Mouse (Mus musculus) Patski (cell line): ENCODE measurements around the gene Cdk5. TPM values are rescaled to one million over a fixed set of nuclear protein-coding genes. Genes with fewer than 3 reads are reported as not detected.
A peak's percentile ranks its signal among the peaks of the same experiment; 100 is the strongest.

Experiments
- ATAC-seq: fragments of 100-300 bp; one replicate; pipeline ENCODE4 v1.8.0; 2021
- CTCF ChIA-PET: fragments of 350-600 bp; sonication (Branson Sonifier 250); formaldehyde crosslinking; loops from one replicate; lab custom pipeline; 2022; ENCODE audit warnings: inconsistent platforms; lab: Charles Lee
- POLR2A ChIA-PET: fragments of 350-600 bp; sonication (Branson Sonifier 250); formaldehyde crosslinking; loops from one replicate; lab custom pipeline; 2022; ENCODE audit warnings: antibody characterized with exemption, inconsistent platforms; lab: Charles Lee
- DNase-seq: peaks from one replicate; pipeline ENCODE4 v3.0.0-alpha.2; 2011; ENCODE audit warnings: low read depth, low spot score
- H3K27me3 ChIP-seq: fragments of 371-371 bp; one replicate; pipeline ENCODE4 v1.5.1; 2021
- CTCF ChIP-seq: fragments of 100-300 bp; IDR thresholded peaks from one replicate; pipeline ENCODE4 v1.5.1; 2021
- in situ Hi-C: fragments of 300-500 bp; cut with MboI; formaldehyde crosslinking; loops from 3 replicates; pipeline ENCODE4 v1.11.1; 2018; ENCODE audit warnings: low pct_unique_long_range_greater_than_20kb, mixed read lengths
- polyA plus RNA-seq: library from polyadenylated mRNA; unstranded; gene quantifications from one replicate; pipeline ENCODE4 v1.2.3, GENCODE M21; 2021

The Cdk5 gene
- polyA plus RNA-seq, 1 experiment from 2014 or later = 182 TPM

DNA sequence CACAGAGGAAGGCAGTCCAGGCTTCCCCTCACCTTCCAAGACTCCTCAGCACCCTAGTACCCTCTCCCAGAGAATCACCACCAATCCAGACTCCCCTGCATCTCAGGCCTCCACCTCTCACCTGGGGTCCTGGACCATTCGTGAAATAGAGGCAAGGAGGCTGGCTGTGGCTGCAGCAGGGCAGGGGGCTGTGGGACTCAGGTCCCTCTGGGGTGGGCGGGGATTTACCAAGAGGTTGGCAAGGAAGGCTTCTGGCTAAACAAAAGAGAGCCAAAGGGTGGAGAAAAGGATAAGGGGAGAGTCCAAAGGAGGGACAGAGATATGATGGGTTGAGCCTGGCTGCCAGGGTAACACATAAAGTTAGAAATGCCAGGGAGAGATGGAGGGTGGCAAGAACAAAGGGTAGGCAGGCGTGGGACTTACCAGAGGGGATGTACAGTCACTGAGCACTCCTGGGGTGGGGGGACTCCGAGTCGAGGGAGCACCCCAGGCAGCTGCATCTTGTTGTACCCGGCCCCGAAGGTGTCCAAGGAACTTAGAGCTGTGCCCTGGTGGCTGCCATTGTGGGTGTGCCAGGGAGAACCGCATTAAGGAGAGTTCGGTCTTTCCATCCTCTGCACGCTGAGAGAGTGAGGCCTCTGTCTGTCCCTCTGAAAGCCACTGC, 37.3 kb downstream of the Cdk5 start:
- no peak for ATAC-seq
- no peak for TF ChIP-seq CTCF
- no peaks in the 10 kb centered on the region for H3K27me3 ChIP-seq
- ChIA-PET CTCF (interaction anchor here (1.2 to 3.3 kb wide), 2 partner anchors 9 to 22 kb away, joined by 3 to 21 read pairs; partner anchors contain the start of gene Abcb8), POLR2A (no interaction called here)
- in situ Hi-C loops = no loop called here
- DNase-seq = no peak

- POLR2A ChIA-PET = no interaction called here
- DNase-seq (no peak), ATAC-seq (no peak)
- TF ChIP-seq CTCF = no peak
- CTCF ChIA-PET = interaction anchor here (3.3 kb wide), 1 partner anchor 9 kb away, joined by 21 read pairs; the partner anchor contains the start of gene Abcb8
- no peaks in the 10 kb centered on the region for H3K27me3 ChIP-seq
- in situ Hi-C loops = no loop called here
Measured at GRCm38 (mm10) chr5:24385374-24385773, 38.0 kb downstream of the Cdk5 start.

- POLR2A ChIA-PET = interaction anchor here (0.9 kb wide), 1 partner anchor 9 kb away, joined by 3 read pairs; the partner anchor contains the start of gene Abcb8
- TF ChIP-seq CTCF = no peak
- CTCF ChIA-PET = interaction anchor here (0.7 to 3.3 kb wide), 2 partner anchors 10 to 123 kb away, joined by 3 to 21 read pairs; partner anchors contain the start of gene Abcb8
- no peaks in the 10 kb centered on the region for H3K27me3 ChIP-seq
- DNase-seq = no peak
- ATAC-seq = peak; percentile 24
- in situ Hi-C loops = no loop called here
Measured at GRCm38 (mm10) chr5:24384407-24384806, 38.9 kb downstream of the Cdk5 start.

GRCm38 (mm10) chr5:24383026-24383859, 40.1 kb downstream of the Cdk5 start:
- no peaks in the 10 kb centered on the region for H3K27me3 ChIP-seq

DNA sequence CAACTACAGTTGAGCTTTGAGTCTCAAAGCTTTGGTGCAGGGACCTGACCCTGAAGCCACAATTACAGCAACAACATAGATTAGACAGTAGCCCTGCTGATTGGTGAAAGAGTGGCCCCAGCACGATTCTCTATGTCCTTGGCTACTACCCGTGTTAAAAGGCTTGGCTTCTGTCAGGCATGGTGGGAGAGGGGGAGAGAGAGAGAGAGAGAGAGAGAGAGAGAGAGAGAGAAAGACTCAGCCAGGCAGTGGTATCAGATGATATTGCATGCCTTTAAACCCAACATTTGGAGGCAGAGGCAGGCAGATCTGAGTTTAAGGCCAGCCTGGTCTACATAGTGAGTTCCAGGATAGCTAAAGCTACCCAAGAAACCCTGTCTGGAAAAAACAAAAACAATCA, 41.3 kb downstream of the Cdk5 start:
- POLR2A ChIA-PET = no interaction called here

More at GRCm38 (mm10) chr5:24383026-24383859, 40.1 kb downstream of the Cdk5 start:
- DNase-seq (no peak), ATAC-seq (peak; percentile 37)
- in situ Hi-C loops = no loop called here
- ChIA-PET POLR2A (interaction anchor here (0.9 kb wide), 1 partner anchor 10 kb away, joined by 3 read pairs; the partner anchor contains the start of gene Abcb8), CTCF (interaction anchor here (1.3 to 3.3 kb wide), 2 partner anchors 9 to 11 kb away, joined by 4 to 21 read pairs; partner anchors contain the start of genes Abcb8 and Atg9b)
- TF ChIP-seq CTCF = no peak

GRCm38 (mm10) chr5:24381486-24381885, 41.8 kb downstream of the Cdk5 start:
- ATAC-seq (no peak), DNase-seq (no peak)
- no peaks in the 10 kb centered on the region for H3K27me3 ChIP-seq
- ChIA-PET POLR2A (no interaction called here), CTCF (interaction anchor here (1.4 kb wide), 1 partner anchor 23 kb away, joined by 4 read pairs; no protein-coding TSS in a partner anchor)
- no peak for TF ChIP-seq CTCF
- in situ Hi-C loops = no loop called here

More for the DNA sequence above, 41.3 kb downstream of the Cdk5 start:
- CTCF ChIA-PET = no interaction called here
- in situ Hi-C loops = no loop called here
- ATAC-seq (no peak), DNase-seq (no peak)
- H3K27me3 ChIP-seq = no peaks in the 10 kb centered on the region
- TF ChIP-seq CTCF = no peak

- no peaks in the 10 kb centered on the region for H3K27me3 ChIP-seq
- no peak for DNase-seq
- no peak for ATAC-seq
- POLR2A ChIA-PET = no interaction called here
- in situ Hi-C loops = no loop called here
- CTCF ChIA-PET = interaction anchor here (1.4 kb wide), 1 partner anchor 22 kb away, joined by 4 read pairs; no protein-coding TSS in a partner anchor
- no peak for TF ChIP-seq CTCF
Measured at GRCm38 (mm10) chr5:24380499-24380898, 42.8 kb downstream of the Cdk5 start.

DNA sequence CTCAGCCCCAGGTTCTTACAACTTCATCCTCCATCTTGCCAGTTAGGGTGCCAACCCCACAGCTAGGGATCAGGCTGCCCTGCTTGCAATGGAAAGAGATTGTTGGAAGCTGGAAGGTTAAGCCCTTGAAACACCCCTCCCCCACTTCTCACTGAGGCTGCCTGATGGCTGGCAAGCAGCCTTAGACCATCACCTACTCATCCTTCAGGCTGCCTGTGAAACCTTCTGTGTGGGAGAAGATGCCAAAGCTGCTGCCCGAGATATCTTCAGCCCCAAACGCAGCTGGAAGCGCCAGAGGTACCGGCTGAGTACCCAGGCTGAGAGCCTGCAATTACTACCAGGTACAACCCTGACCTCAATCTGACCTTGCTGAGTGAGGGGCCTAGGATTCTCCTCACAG, 43.8 kb downstream of the Cdk5 start:
- POLR2A ChIA-PET = no interaction called here
- CTCF ChIA-PET = interaction anchor here (0.8 to 1.4 kb wide), 2 partner anchors 14 to 22 kb away, joined by 3 read pairs; no protein-coding TSS in a partner anchor
- H3K27me3 ChIP-seq = no peaks in the 10 kb centered on the region
- ATAC-seq (no peak), DNase-seq (no peak)
- TF ChIP-seq CTCF = no peak
- in situ Hi-C loops = no loop called here

DNA sequence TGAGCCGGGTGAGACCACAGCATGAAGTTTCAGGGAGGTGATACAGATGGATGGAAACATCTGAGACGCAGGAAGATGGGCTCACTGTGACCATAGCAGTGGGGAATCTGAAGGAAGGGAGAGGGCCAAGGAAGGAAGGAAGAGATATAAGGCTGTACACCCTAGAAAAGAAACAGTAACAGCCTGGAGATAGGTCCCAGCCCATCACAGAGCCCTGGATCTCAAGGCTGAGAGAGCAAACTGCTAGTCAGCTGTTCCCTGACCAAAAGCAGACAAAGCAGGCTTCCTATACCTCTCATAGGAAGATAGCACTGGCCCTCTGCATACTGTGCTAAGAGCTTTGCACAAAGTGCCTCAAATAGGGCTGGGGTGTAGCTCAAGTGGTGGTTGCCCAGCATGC, 44.6 kb downstream of the Cdk5 start:
- in situ Hi-C loops = no loop called here
- DNase-seq (no peak), ATAC-seq (no peak)
- CTCF ChIA-PET = interaction anchor here (1.4 to 2.2 kb wide), 2 partner anchors 13 to 17 kb away, joined by 3 to 9 read pairs; no protein-coding TSS in a partner anchor
- no peaks in the 10 kb centered on the region for H3K27me3 ChIP-seq
- POLR2A ChIA-PET = no interaction called here
- no peak for TF ChIP-seq CTCF

GRCm38 (mm10) chr5:24374666-24375328, 48.5 kb downstream of the Cdk5 start:
- no peak for TF ChIP-seq CTCF
- no peak for ATAC-seq
- DNase-seq = no peak
- in situ Hi-C loops = no loop called here
- POLR2A ChIA-PET = no interaction called here
- no peaks in the 10 kb centered on the region for H3K27me3 ChIP-seq
- CTCF ChIA-PET = interaction anchor here (1.1 kb wide), 1 partner anchor 18 kb away, joined by 4 read pairs; the partner anchor contains the start of gene Atg9b
